ENCODE assay signal across 13 mouse cellular contexts in the genomic region with DNA sequence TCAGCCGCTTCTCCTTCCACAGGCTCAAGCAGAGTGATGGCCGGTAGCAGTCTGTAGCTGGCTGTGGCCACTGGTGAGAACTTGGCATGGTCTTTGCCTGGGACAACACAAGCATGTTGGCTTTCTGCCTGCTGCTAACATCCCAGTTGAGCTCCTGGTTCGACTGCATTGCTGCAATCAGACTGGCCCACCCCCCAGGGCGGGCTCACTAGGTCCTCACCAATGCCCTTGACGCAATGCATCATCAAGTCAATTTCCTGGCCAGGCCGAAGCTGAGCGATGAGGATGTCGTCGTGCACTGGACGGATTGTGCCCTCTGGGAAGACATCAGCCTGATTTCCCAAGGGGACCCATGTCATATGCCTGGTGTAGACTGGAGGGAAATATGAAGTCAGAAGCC. TPM values are rescaled to one million over a fixed set of nuclear protein-coding genes. Genes with fewer than 3 reads are reported as not detected.
DNase-seq lines count a peak whose midpoint lies in the region; ATAC-seq and TF ChIP-seq lines count a peak whose summit lies in the region.
"Had no signal": no experiment of that assay in that cellular context is flagged by ENCODE, and none has a peak within 500 bp of the region (broad histone marks: within the 10 kb centered on the region; RNA-seq: fewer than 3 reads in every experiment).

No protein-coding gene starts in this region.

- 79% methylated on average over 10 of the region's 10 CpGs for WGBS in limb, embryonic 12.5 days
- WGBS in limb, embryonic 10.5 days, result 82% methylated on average over 10 of the region's 10 CpGs

- DNase-seq in cerebellum, adult 9-11 months, result peak; percentile 41
- no peak for DNase-seq in limb, embryonic 10.5 days (ENCODE audit: low spot score)
- peak; percentile 71 to 87 for DNase-seq in lung, postnatal 4 days
- DNase-seq in testis, postnatal 14 days (ENCODE audit: low spot score), result no peak
- DNase-seq: gastrocnemius, adult 2 months; kidney, postnatal 4 days; thymus, postnatal 25 days had no signal

- no peak overlapping the region for H3K4me3 ChIP-seq in limb, embryonic 12.5 days (replicated peaks)
- no peak overlapping the region for H3K4me3 ChIP-seq in limb, embryonic 10.5 days
- H3K4me3 ChIP-seq in cortical plate, adult 2 months (ENCODE audit: insufficient read depth, low read length), result no peak overlapping the region
- H3K4me3 ChIP-seq: gastrocnemius, adult 2 months; heart, embryonic 10.5 days; midbrain, embryonic 12.5 days had no signal

- peak; percentile 25; the same call in 1 of the 2 replicates for TF ChIP-seq POLR2A in cortical plate, adult 2 months (IDR thresholded peaks at IDR 0.05; ENCODE audit: extremely low read depth, insufficient read depth, low read length)

- TF ChIP-seq CTCF in cortical plate, adult 2 months (IDR thresholded peaks at IDR 0.05; ENCODE audit: extremely low read depth, insufficient read depth, low read length), result no peak

- peaks cover 19% of the 10 kb centered on the region for H3K4me1 ChIP-seq in limb, embryonic 12.5 days (replicated peaks)
- peaks cover 22% of the 10 kb centered on the region for H3K4me1 ChIP-seq in limb, embryonic 10.5 days
- peaks cover 7% of the 10 kb centered on the region; the same call in 1 of the 2 replicates for H3K4me1 ChIP-seq in cortical plate, adult 2 months (ENCODE audit: control insufficient read depth, insufficient read depth, low read length)

- no peak for ATAC-seq in cerebellum, adult (ENCODE audit: insufficient number of reproducible peaks, low FRiP score, low TSS enrichment)
- ATAC-seq in limb, embryonic 12.5 days (ENCODE audit: insufficient number of reproducible peaks, insufficient read depth, low FRiP score, low TSS enrichment, low read depth), result no peak
- no peak for ATAC-seq in monocyte, adult 5-6 weeks (replicated peaks; ENCODE audit: insufficient number of reproducible peaks, low FRiP score, low TSS enrichment, poor library complexity, severe bottlenecking)

- no peak overlapping the region for H3K4me2 ChIP-seq in limb, embryonic 12.5 days
- H3K4me2 ChIP-seq: midbrain, embryonic 12.5 days had no signal

- H3K9me3 ChIP-seq in limb, embryonic 12.5 days, result no peaks in the 10 kb centered on the region
- H3K9me3 ChIP-seq in limb, embryonic 10.5 days (replicated peaks), result no peaks in the 10 kb centered on the region
- H3K9me3 ChIP-seq: heart, embryonic 10.5 days; midbrain, embryonic 12.5 days had no signal

- H3K9ac ChIP-seq in limb, embryonic 12.5 days (replicated peaks), result 0 out of 2 replicates have a peak overlapping the region, but pooled peaks have one; percentile 12
- H3K9ac ChIP-seq: midbrain, embryonic 12.5 days had no signal

- peaks cover 77% of the 10 kb centered on the region for H3K36me3 ChIP-seq in limb, embryonic 12.5 days
- H3K36me3 ChIP-seq in limb, embryonic 10.5 days, result peaks cover 81% of the 10 kb centered on the region

- no peak overlapping the region for H3K27ac ChIP-seq in limb, embryonic 12.5 days
- H3K27ac ChIP-seq in limb, embryonic 10.5 days, result no peak overlapping the region
- no peak overlapping the region for H3K27ac ChIP-seq in cortical plate, adult 2 months (ENCODE audit: insufficient read depth, low read length)
- H3K27ac ChIP-seq: gastrocnemius, adult 2 months; heart, embryonic 10.5 days; midbrain, embryonic 12.5 days had no signal

- no peaks in the 10 kb centered on the region for H3K27me3 ChIP-seq in limb, embryonic 12.5 days
- no peaks in the 10 kb centered on the region for H3K27me3 ChIP-seq in limb, embryonic 10.5 days (ENCODE audit: low read depth, poor library complexity, severe bottlenecking)
- H3K27me3 ChIP-seq: midbrain, embryonic 12.5 days had no signal

RNA-seq across cellular contexts. Expression of a gene that starts 3.3 kb away (rescaled TPM):
- 109 and 111 TPM in 2 replicates for polyA plus RNA-seq in limb, embryonic 12.5 days (2016; fragmentation: Nextera tagmentation; extraction: Ambion mirVana)
- polyA plus RNA-seq in limb, embryonic 10.5 days (2016; fragmentation: Nextera tagmentation; extraction: Ambion mirVana), result 132 and 144 TPM in 2 replicates
- 45.4 and 47.2 TPM in 2 replicates for polyA plus RNA-seq in cortical plate, adult 2 months (2012; rRNA removed)
- 37.2 to 47.6 TPM (median 42.7 TPM) in 3 replicates for total RNA-seq in monocyte, adult 5-6 weeks (2017)

RNA-seq across cellular contexts. Expression of a gene that starts 3.3 kb away (rescaled TPM):
- 65.6 and 73.5 TPM in 2 replicates for polyA plus RNA-seq in limb, embryonic 12.5 days (2016; fragmentation: Nextera tagmentation; extraction: Ambion mirVana)
- 73.0 and 81.9 TPM in 2 replicates for polyA plus RNA-seq in limb, embryonic 10.5 days (2016; fragmentation: Nextera tagmentation; extraction: Ambion mirVana)
- polyA plus RNA-seq in cortical plate, adult 2 months (2012; rRNA removed), result 91.5 and 92.5 TPM in 2 replicates
- total RNA-seq in monocyte, adult 5-6 weeks (2017), result 57.8 to 85.4 TPM (median 76.1 TPM) in 3 replicates

RNA-seq across cellular contexts. Expression of a gene that starts 8.8 kb away (rescaled TPM):
- 0.60 and 0.65 TPM in 2 replicates for polyA plus RNA-seq in limb, embryonic 12.5 days (2016; fragmentation: Nextera tagmentation; extraction: Ambion mirVana)
- polyA plus RNA-seq in limb, embryonic 10.5 days (2016; fragmentation: Nextera tagmentation; extraction: Ambion mirVana), result 0.25 and 0.44 TPM in 2 replicates
- polyA plus RNA-seq in cortical plate, adult 2 months (2012; rRNA removed), result 68.4 and 70.5 TPM in 2 replicates
- 0.58 TPM in 1 of 3 replicates, not detected in the others for total RNA-seq in monocyte, adult 5-6 weeks (2017)

RNA-seq across cellular contexts. Expression of a gene that starts 38.2 kb away (rescaled TPM):
- polyA plus RNA-seq in limb, embryonic 12.5 days (2016; fragmentation: Nextera tagmentation; extraction: Ambion mirVana), result 59.9 and 62.8 TPM in 2 replicates
- polyA plus RNA-seq in limb, embryonic 10.5 days (2016; fragmentation: Nextera tagmentation; extraction: Ambion mirVana), result 60.3 and 61.2 TPM in 2 replicates
- polyA plus RNA-seq in cortical plate, adult 2 months (2012; rRNA removed), result 60.2 and 62.8 TPM in 2 replicates
- 14.6 to 18.0 TPM (median 18.0 TPM) in 3 replicates for total RNA-seq in monocyte, adult 5-6 weeks (2017)

RNA-seq across cellular contexts. Expression of a gene that starts 42.0 kb away (rescaled TPM):
- polyA plus RNA-seq in limb, embryonic 12.5 days (2016; fragmentation: Nextera tagmentation; extraction: Ambion mirVana), result 61.6 and 63.1 TPM in 2 replicates
- polyA plus RNA-seq in limb, embryonic 10.5 days (2016; fragmentation: Nextera tagmentation; extraction: Ambion mirVana), result 72.7 and 78.5 TPM in 2 replicates
- 40.2 and 41.5 TPM in 2 replicates for polyA plus RNA-seq in cortical plate, adult 2 months (2012; rRNA removed)
- total RNA-seq in monocyte, adult 5-6 weeks (2017), result 20.3 to 29.2 TPM (median 21.2 TPM) in 3 replicates

Comparison
In these comparisons a context has a peak if more than half of its experiments do, and no peak if none do; other contexts are left out.
1. DNase-seq: peak in cerebellum, adult 9-11 months (single experiment) and lung, postnatal 4 days (2 of 2); none in limb, embryonic 10.5 days (single experiment) and testis, postnatal 14 days (single experiment).
2. RNA of a gene that starts 8.8 kb away (polyA plus RNA-seq): 68.4 to 70.5 TPM in cortical plate, adult 2 months; 0.60 to 0.65 TPM in limb, embryonic 12.5 days and 0.25 to 0.44 TPM in limb, embryonic 10.5 days; every median in the first group is over 10 times any median in the second.